Comparison of ENCODE assay signal across 9 mouse cellular contexts in genomic region chr5:122901179-122901578, GRCm38 (mm10). TPM values are rescaled to one million over a fixed set of nuclear protein-coding genes. Genes with fewer than 3 reads are reported as not detected.
A peak's percentile ranks its signal among the peaks of the same experiment; 100 is the strongest.
DNase-seq lines count a peak whose midpoint lies in the region; ATAC-seq and TF ChIP-seq lines count a peak whose summit lies in the region.
"Had no signal": no experiment of that assay in that cellular context is flagged by ENCODE, and none has a peak within 500 bp of the region (broad histone marks: within the 10 kb centered on the region; RNA-seq: fewer than 3 reads in every experiment).

No protein-coding gene starts in this region.

- H3K4me1 ChIP-seq in heart, embryonic 14.5 days (ENCODE audit: control insufficient read depth in 2 of 2, insufficient read depth in 2 of 2, low read length in 2 of 2): peaks cover 10 to 25% of the 10 kb centered on the region in 2 experiments
- H3K4me1 ChIP-seq in ES-Bruce4 (ENCODE audit: control insufficient read depth, insufficient read depth, low read length): no peaks in the 10 kb centered on the region
- peaks cover 19% of the 10 kb centered on the region for H3K4me1 ChIP-seq in forebrain, postnatal 0 days (ENCODE audit: insufficient read depth)
- H3K4me1 ChIP-seq in liver, embryonic 16.5 days (ENCODE audit: control insufficient read depth, low read depth, low read length): peaks cover 46% of the 10 kb centered on the region

- peak overlapping the region in 1 of 2 experiments; percentile 81; a peak in 2 of 4 replicates for H3K4me3 ChIP-seq in heart, embryonic 14.5 days (ENCODE audit: control insufficient read depth in 1 of 2, insufficient read depth in 1 of 2, low read depth in 1 of 2, low read length in 2 of 2)
- no peak overlapping the region; the same call in 1 of the 2 replicates for H3K4me3 ChIP-seq in ES-Bruce4 (ENCODE audit: low read depth, low read length)
- H3K4me3 ChIP-seq in forebrain, postnatal 0 days (ENCODE audit: low read depth, low read length): peak overlapping the region; percentile 93
- H3K4me3 ChIP-seq in liver, embryonic 16.5 days (ENCODE audit: low read depth, low read length): no peak overlapping the region

- ATAC-seq in heart, embryonic 14.5 days (ENCODE audit: insufficient number of reproducible peaks, insufficient read depth, low FRiP score, low read depth): no peak
- no peak for ATAC-seq in forebrain, postnatal 0 days
- ATAC-seq in liver, embryonic 16.5 days (ENCODE audit: low read depth): no peak

- 0 out of 2 replicates have a peak, but pooled peaks cover 3% of the 10 kb centered on the region for H3K27me3 ChIP-seq in heart, embryonic 14.5 days (ENCODE audit: control insufficient read depth, insufficient read depth, low read length)
- H3K27me3 ChIP-seq in ES-Bruce4 (ENCODE audit: control insufficient read depth, insufficient read depth, low read length, poor library complexity, severe bottlenecking): no peaks in the 10 kb centered on the region
- H3K27me3 ChIP-seq in forebrain, postnatal 0 days (ENCODE audit: insufficient read depth, low read length): no peaks in the 10 kb centered on the region
- no peaks in the 10 kb centered on the region for H3K27me3 ChIP-seq in liver, embryonic 16.5 days (ENCODE audit: control insufficient read depth, insufficient read depth, low read depth, low read length)

- no peak for TF ChIP-seq CTCF in ES-Bruce4 (IDR thresholded peaks at IDR 0.05; ENCODE audit: low read depth, low read length)
- TF ChIP-seq CTCF in forebrain, postnatal 0 days (IDR thresholded peaks at IDR 0.05; ENCODE audit: low read depth): no peak

- no peak for TF ChIP-seq POLR2A in ES-Bruce4 (IDR thresholded peaks at IDR 0.05; ENCODE audit: insufficient read depth, low read length)

- no peaks in the 10 kb centered on the region for H3K9me3 ChIP-seq in heart, embryonic 14.5 days (ENCODE audit: control insufficient read depth, low read length)
- H3K9me3 ChIP-seq in ES-Bruce4 (replicated peaks; ENCODE audit: control insufficient read depth, insufficient read depth, low read length, poor library complexity, severe bottlenecking): no peaks in the 10 kb centered on the region
- no peaks in the 10 kb centered on the region for H3K9me3 ChIP-seq in forebrain, postnatal 0 days (ENCODE audit: low read length)
- H3K9me3 ChIP-seq in liver, embryonic 16.5 days (replicated peaks; ENCODE audit: control insufficient read depth, low read length): no peaks in the 10 kb centered on the region

- H3K4me2 ChIP-seq in heart, embryonic 14.5 days (ENCODE audit: low read length): peak overlapping the region; percentile 83
- peak overlapping the region; percentile 71 for H3K4me2 ChIP-seq in forebrain, postnatal 0 days (ENCODE audit: low read depth)
- H3K4me2 ChIP-seq in liver, embryonic 16.5 days (ENCODE audit: low read depth, low read length): 0 out of 2 replicates have a peak overlapping the region, but pooled peaks have one; percentile 90

- peak overlapping the region; percentile 93 for H3K9ac ChIP-seq in heart, embryonic 14.5 days (ENCODE audit: low read length)
- peak overlapping the region; percentile 73 for H3K9ac ChIP-seq in ES-Bruce4 (ENCODE audit: low read depth, poor library complexity, severe bottlenecking)
- peak overlapping the region; percentile 68 for H3K9ac ChIP-seq in forebrain, postnatal 0 days
- H3K9ac ChIP-seq in liver, embryonic 16.5 days (ENCODE audit: low read depth, low read length): no peak overlapping the region

- H3K36me3 ChIP-seq in heart, embryonic 14.5 days (ENCODE audit: control insufficient read depth, insufficient read depth, low read length): no peaks in the 10 kb centered on the region
- H3K36me3 ChIP-seq in ES-Bruce4 (ENCODE audit: control insufficient read depth, insufficient read depth, low read length, poor library complexity, severe bottlenecking): 0 out of 2 replicates have a peak, but pooled peaks cover 4% of the 10 kb centered on the region
- no peaks in the 10 kb centered on the region; the same call in 1 of the 2 replicates for H3K36me3 ChIP-seq in forebrain, postnatal 0 days (ENCODE audit: insufficient read depth)
- H3K36me3 ChIP-seq in liver, embryonic 16.5 days (ENCODE audit: control insufficient read depth, insufficient read depth): no peaks in the 10 kb centered on the region

- no peak for DNase-seq in heart, adult 8-10 months (ENCODE audit: low spot score)
- DNase-seq in forebrain, postnatal 0 days: no peak
- no peak for DNase-seq in frontal cortex, postnatal 25 days (ENCODE audit: low spot score in 2 of 2)
- no peak for DNase-seq in cerebellum, postnatal 10 days
- DNase-seq in frontal cortex, postnatal 36 days (ENCODE audit: low spot score in 2 of 2): no peak

- no peak overlapping the region for H3K27ac ChIP-seq in heart, embryonic 14.5 days (replicated peaks in 1 of 2; ENCODE audit: control insufficient read depth in 1 of 2, insufficient read depth in 1 of 2, low read depth in 2 of 2, low read length in 2 of 2)
- no peak overlapping the region for H3K27ac ChIP-seq in ES-Bruce4 (ENCODE audit: insufficient read depth, low read length)
- H3K27ac ChIP-seq in forebrain, postnatal 0 days (ENCODE audit: low read depth, low read length): peak overlapping the region; percentile 87
- no peak overlapping the region for H3K27ac ChIP-seq in liver, embryonic 16.5 days (ENCODE audit: low read length)
- H3K27ac ChIP-seq: macrophage had no signal

- WGBS in heart, embryonic 14.5 days: 56% methylated on average over 11 of the region's 11 CpGs
- 56% methylated on average over 11 of the region's 11 CpGs for WGBS in forebrain, postnatal 0 days
- 39% methylated on average over 11 of the region's 11 CpGs for WGBS in liver, embryonic 16.5 days (ENCODE audit: insufficient replicate concordance)

- TF ChIP-seq EP300 in ES-Bruce4 (IDR thresholded peaks at IDR 0.05; ENCODE audit: insufficient read depth, low read depth, low read length): no peak

RNA-seq across cellular contexts. Expression of gene Rnf34, which starts 51.3 kb away (rescaled TPM):
- polyA plus RNA-seq in heart, embryonic 14.5 days (2014; fragmentation: Nextera tagmentation; extraction: Ambion mirVana): 30.1 and 34.7 TPM in 2 replicates
- total RNA-seq in heart, adult 8-10 months (2022): 10 to 100 TPM; 30.7 to 39.8 (median 35.3) TPM
- polyA plus RNA-seq in ES-Bruce4 (2011; ENCODE audit: insufficient read depth, insufficient read length, low read depth, missing spikeins): 28.5 and 34.5 TPM in 2 replicates
- total RNA-seq in forebrain, postnatal 0 days (2014; rRNA removed): 32.1 and 39.3 TPM in 2 replicates
- polyA plus RNA-seq in forebrain, postnatal 0 days (2015; fragmentation: Nextera tagmentation; extraction: Ambion mirVana): 46.1 and 46.6 TPM in 2 replicates
- polyA plus RNA-seq in liver, embryonic 16.5 days (2015; fragmentation: Nextera tagmentation; extraction: Ambion mirVana): 10.5 and 10.6 TPM in 2 replicates
